Mouse (Mus musculus) mouse trophoblast stem cell (cell line): ENCODE results near the gene Myo5a.

ENCODE experiments used
- in situ Hi-C, 2 experiments: fragments of 300-500 bp; cut with MseI, MboI; formaldehyde crosslinking; loops; 2 replicates in 1 of 2; 3 replicates in 1 of 2; pipeline ENCODE4 v1.15.1; 2025

The Myo5a gene

DNA sequence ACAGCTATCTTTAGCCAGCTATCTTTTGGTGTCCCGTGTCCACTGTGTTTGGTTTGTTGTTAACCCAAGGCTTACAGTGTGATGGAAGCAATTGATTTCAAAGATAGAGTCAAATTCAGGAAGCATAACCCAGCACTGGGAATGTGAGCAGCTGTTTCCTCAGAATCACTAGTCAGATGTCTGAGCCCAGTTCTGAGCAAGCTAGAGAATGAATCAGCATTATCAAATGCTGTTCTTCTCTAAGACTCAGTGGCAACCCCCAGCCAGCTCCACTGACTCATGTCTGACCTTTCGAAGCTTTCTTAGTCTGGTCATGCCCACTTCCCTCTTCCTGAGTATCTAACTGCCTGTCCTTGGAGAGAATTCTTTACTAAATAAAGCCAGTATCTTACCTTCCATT is 125.5 kb downstream of the Myo5a start:
- in situ Hi-C loops = no loop called here

DNA sequence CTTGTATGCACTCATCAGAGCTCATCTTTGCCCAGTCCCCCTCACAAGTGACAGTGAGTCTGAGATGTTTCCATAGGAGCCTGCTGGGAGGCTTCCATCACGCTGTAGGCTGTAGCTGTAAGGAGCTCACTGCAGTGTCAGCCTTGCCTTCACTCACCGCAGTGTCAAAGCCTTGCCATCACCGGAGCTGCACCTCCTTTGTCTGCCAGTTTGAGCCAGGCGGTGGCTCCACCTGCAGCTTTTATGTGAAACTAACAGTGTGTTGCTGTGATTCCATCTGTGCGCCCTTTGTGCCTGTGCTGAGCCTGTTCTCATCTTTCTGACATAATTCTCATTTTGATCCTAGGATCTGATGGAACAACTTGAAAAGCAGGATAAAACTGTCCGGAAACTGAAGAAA is 126.5 kb downstream of the Myo5a start:
- in situ Hi-C loops = no loop called here

DNA sequence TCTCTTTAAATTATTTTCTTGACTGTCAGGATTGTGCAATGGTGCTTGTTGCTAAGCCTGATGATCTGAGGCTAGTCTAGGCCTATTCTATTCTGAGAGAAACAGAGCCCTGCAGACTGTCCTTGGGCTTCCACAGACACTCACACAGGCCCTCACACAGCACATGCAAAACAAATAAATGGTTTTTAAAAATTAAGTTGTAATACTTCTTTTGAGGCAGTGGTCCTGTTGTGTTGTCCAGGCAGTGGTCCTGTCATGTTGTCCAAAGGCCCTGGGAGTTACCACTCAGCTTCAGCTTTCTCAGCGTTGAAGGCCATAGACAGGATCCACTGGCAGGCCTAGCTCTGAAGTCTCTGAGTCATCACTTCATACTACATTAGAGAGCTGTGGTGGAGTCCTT is 130.7 kb downstream of the Myo5a start:
- in situ Hi-C loops = no loop called here

DNA sequence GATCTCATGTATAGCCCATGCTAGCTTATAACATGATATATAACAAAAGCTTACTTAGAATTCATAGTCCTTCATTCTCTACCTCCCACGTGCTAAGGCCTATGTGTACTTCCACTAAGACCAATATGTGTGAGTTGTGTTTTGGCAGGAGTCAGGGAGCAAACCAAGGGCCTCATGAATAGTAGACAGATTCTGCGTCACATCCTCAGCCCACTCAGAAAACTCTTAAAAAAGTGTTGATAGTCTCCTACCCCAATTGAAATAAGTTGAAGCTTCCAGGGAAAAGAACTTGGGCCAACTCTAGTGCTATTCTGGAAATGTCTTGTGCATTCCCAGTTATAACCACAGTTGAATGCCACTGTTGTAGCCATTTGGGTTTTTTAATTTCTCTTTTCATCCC is 131.2 kb downstream of the Myo5a start:
- in situ Hi-C loops = no loop called here

DNA sequence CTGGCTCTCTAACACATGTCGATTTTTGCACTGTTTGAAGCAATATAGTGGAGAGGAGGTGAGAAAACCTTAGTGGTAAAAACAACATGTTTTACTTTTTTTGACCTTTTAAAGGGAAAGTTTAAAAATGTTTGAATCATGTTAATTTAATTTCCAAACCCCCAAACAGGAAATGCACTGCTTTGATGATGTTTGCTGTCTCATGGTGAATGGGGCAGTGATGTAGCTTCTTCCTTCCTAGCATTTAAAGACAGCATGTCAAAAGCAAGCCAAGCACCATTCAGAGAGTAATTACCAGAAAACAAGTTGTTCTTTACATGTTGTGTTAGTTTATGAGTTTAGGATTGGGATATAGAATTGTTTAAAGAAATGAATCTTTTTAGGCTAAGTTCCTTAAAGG is 138.4 kb downstream of the Myo5a start:
- in situ Hi-C loops = no loop called here

DNA sequence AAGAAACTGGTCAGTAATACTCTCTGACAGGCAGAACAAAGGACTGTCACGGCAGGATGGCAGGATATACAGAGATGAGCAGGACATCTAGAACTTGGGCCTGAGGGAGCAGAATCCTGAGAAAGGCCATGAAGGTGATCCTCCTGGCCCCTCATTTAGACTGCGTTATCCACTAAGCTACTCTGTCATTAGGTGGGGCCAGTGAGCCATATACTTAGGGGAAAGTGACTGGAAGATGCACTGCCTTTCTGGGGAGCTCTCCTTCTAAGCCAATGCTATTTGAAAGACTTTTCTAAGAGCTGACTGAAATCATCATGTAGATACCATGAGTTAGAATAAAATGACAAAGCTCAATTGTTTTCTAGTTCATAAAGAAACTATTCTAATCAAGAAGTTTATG is 139.5 kb downstream of the Myo5a start:
- in situ Hi-C loops = no loop called here

DNA sequence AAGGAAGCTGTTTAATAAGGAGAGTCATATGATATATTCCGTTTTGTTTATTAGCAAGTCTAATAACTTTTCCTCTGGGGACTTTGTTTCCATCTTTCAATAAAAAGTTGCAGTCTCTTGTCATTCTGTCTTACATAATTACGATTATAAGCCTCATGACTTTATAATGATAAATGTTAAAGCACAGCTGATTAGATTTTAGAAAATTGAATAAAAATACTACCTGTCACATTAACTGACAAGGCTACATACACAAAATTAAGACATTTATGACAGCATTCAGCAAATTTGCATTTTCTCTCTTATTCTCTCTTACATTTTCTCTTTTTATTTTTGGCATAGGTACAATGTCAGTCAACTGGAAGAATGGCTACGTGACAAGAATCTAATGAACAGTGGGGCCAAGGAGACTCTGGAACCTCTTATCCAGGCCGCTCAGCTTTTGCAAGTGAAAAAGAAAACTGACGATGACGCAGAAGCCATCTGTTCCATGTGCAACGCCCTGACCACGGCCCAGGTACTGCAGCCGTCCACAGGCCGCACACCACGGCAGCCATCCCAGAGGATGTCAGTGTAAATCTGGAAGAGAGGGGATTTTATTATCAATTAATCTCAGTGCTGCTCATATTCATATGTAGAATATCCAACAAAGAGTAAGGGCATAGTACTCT is 144.1 kb downstream of the Myo5a start:
- in situ Hi-C loops = no loop called here

DNA sequence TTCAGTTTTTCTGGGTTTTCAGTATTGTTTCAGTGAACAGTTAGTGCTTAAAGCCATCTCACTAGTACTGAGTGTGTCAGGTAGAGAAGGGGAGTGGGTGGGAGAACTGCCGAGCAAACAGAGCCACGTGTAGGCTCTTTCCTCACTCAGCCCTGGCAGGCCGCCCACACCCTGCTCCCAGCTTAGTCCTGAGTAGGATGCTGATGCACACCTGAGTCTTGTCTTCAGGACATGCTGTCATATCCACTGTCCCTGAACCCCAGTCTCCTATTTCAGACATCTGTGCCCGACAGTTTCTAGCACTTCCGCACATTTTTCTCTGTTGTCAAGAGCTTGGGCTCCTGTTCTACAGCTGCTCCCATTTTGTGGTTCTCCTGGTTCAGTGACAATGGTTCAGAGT is 149.1 kb downstream of the Myo5a start:
- in situ Hi-C loops = no loop called here

DNA sequence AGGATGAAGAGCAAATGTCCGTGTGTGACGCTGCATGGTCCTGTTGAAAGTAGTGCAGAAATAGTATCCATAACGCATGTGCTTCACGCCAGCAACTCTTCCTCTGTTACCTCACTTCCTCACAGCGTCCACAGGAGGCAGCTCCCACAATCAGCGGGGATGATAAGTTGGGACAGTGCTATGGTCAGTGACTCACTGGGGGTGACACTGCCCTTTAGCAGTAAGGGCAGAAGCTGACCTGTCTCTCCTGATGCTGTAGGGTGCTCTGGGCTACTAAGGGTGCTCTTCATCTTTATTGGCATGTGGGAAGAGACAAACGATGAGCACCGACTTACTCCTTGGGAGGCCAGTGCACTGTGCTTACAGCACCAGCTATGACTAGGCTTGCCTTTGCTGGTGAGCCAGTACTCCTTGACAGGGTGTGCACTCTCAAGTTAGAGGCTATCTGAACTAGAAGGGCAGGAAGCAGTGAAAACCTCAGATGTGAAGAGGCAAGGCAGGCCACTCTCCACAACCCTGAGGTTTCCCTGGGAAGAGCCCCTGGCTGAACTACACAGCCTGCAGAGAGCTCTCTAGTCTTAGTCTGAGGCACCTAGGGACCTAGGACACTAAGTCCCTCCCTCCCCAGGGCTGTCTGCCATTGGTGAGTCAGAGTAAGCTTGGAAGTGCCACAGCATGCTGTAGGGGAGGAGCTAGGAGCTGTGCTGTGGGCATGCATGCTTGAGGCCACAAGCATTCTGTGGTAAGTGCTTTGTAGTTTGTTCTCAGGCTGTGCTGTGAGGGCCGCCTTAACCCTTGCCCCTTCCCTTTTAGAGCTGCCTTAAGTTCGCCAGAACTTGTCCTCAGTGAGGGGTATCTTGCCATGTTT is 150.8 kb downstream of the Myo5a start:
- in situ Hi-C loops = no loop called here

DNA sequence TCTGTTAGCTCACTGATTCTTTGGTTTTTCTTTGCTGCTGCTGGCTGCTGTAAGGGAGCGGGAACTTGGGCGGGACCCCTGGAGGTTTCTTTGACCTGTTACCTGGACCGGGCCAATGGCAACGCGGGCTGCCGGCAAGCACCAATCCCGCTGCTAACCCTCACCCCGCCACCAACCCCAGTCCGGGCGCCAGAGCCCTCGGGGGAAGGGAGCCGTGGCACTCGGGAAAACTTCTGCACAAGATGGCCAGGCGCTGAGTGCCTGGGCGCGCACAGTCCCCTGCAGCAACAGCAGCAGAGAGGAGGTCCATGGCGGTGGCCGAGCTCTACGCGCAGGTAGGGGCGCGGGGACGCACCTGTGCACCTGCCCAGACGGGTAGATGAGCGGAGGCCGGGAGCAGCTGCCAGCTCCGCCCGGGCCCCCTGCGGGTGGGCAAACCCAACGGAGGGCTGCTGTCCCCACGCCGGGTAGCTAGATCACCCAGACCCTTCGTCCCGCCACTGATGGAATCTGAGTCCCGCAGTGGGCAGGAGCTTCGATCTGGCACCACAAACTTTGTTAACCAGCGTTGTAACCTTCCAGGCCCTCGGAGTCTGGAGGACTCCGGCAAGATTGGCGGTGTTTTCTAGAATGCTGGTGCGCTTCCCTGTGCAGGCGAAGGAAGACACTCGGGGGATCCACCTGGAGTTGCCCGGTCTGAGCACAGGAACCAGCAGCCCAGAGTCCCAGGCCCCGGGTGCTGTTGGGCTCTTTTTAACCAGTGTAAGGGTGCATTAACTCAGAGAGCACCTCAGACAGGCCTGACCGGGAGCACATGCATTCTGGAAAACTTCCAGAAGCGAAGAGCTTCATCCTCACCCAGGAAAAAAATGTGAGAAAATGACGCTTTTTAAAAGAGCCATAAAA is 161.3 kb downstream of the Myo5a start, which contains the start of gene Myo5c:
Myo5c (plus strand) TSS at position 180 of the 906 bp plus-strand sequence.
- in situ Hi-C loops = no loop called here

DNA sequence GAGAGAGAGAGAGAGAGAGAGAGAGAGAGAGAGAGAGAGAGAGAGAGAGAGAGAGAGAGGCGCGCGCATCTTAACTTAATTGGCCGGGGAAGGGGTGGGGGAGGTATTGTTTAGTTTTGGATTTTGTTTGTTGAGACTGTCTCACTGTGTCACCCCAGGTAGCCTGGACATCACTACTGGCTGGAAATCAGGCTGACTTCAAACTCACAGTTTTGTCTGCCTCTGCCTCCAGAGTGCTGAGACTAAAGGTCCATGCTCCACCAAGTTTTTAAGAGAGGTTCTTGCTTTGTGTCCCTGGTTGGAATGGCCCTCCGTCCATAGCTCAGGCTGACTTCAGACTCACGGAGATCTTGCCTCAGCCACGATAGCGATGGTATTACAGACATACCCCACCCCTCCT is 162.0 kb downstream of the Myo5a start:
- in situ Hi-C loops = no loop called here

DNA sequence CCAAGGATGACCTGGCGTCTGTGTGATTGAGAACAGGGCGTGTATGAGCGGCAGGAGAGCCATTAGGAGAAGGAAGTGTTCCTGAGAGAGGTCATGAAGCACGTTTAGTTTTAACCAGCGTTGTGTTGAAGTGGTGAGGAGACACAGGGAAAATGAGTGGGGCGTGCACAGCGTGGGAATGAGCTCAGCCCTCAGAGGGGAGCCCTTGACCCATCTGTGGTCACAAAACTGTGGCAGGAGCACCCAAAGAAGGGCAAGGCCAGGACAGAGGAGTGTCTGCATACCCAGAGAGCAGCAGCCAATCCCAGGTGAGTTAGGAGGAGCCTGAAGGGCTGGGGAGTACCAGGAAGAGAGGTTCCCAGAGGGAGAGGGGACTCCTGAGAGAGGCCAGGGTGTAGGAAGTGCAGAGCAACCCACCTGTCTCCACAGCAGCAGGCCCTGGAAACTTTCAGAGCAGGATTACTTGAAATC is 163.5 kb downstream of the Myo5a start:
- in situ Hi-C loops = no loop called here

DNA sequence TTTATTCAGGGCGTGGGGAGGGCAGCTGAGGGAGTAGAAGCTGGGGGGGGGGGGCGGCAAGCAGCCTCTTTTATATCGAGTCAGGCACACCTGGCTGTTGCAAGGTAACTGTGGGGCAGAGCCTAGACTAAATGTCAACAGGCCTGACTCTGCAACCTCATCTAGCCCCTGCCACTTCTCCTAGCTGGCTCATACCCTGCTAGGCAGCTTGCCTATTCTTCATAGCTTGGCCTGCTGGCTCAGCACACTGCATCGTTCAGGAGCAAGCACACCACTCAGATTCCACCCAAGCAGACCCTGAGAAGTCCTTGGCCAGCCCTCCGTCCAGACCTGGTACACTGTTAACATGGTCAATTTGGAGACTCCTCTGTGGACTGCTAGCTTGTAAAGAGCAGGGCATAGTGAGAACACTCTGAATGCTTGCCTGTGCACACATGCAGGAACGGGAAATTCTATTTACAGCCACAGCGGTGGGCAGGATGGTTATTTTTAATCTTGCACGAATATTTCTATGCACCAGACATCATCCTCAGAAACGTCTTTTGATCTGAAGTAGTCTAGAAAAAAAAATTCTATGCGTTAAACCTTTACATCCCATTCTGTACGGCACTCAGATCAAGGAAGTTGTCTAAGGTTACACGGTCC is 164.3 kb downstream of the Myo5a start:
- in situ Hi-C loops = no loop called here

DNA sequence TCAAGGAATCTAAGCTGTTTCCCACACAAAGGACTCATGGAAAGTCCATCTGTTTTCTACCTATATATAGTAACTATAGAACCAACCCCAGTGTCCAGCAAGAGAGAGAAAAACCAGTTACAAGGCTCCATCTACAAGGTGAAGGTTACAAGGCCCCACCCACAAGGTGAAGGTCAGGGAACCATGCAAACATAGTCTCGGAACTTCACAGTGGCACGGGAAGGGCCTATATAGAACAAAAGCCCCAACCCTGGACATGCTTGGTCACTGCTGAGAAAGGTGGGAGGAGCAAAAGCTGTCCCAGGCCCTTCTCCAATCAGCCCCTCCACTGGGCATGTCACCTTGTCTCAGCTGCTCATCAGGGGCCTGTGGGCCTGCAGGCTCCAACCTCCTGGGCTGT is 164.9 kb downstream of the Myo5a start:
- in situ Hi-C loops = no loop called here

DNA sequence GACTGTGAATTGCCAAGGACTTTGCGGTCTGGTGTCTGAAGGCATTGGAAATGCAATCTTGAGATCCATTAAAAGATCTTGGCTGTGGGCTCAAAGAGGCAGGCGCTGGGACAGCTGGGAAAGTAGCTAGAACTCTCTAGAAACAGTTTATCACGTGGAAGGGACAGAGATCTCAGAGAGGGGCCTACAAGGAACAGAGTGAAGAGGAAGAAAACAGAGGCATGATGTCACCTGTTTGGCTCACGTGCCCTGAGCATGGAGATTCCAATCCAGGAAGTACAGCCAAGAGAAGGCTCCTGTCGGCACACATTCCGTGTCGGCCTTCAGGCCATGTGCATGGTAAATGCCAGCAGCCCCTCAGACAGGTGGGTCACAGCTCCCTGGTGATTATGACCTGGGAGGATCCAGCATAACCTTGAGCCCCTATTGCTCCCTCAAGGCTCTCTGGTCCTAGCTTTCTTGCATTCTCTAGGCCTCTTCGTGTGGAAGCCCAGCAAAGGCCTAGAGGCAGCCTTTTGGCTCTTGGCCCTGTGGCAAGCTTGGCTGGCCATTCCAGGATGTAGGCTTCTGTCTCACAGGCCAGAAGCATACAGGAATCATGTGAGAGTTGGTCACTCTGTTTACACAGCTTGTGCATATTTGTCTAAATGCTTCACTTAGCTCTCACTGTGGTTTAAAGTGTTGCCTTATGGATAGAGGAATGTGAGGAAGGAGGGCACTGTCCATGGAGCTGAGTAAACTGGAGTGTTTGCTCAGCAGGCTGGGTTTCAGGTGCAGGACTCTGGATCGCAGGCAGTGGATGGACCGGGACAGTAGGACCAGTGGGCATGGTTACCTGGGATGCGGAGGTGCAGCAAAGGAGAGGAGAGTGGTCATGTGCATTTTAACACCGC is 165.8 kb downstream of the Myo5a start:
- in situ Hi-C loops = no loop called here

DNA sequence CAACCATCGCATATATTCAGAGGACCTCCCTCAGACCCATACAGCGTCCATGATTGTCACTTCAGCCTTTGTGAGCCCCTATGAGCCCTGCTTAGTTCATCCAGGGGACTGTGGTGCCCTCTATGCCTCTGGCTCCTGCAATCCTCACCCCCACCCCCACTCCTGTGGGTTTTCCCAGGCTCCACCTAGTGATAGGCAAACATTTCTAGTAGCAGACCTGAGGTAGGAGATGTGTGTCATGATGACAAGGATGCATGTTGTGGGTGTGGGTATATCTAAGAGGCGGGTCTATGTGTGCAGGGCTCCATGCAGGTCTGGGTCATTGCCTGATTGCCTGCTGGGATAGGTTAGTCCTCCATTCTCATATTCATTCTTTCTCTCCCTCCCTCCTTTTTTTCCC is 167.4 kb downstream of the Myo5a start:
- in situ Hi-C loops = no loop called here

DNA sequence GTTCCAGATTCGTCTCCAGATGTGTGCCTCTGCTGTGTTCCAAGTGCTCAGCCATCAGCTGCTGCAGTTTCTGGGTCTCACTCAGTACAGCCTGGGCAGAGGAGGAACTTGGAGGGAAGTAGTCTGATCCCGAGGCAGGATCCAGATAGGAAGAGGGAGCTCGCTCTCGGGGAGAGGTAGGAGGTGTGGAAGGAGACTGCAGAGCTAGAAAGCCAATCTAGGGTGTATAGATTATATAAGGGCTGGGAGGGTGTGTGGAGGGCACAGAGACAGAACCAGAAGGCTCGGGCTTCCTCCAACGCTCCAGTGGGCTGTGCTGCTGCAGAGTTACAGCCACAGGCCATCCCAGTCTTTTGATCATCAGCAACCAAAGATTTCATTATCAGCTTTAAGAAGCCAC is 172.2 kb downstream of the Myo5a start:
- in situ Hi-C loops = no loop called here

DNA sequence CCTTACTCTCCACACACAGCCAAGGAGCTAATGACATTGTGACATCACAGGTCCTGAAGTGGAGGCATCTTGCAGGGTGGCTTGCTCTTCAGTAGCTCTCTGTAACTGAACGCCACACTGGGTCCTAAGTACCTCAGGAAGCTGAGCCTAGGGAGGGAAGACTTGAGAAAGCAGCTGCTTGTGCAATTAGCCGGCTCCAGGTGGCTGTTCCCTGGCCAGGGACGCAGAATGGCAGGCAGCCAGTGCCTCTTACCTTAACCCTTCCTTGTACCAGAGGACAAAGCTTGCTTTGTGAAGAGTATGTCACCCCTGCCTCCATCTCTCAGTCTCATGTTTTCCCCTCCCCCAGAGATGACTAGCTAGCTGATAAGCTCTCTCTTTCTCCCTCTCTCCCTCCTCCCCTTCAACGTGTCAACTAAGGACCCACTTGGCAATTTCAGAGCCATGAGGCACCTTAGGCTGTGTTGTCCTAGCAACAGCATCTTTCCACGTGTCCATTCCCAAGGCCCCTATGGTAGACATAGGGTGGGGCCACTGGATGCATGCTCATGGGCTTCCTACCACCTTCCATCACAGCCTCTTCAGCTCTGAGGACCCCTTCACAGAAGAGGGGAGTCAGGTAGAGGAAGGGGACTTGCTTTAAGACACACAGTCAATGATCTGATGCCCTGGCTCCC is 173.1 kb downstream of the Myo5a start:
- in situ Hi-C loops = no loop called here

DNA sequence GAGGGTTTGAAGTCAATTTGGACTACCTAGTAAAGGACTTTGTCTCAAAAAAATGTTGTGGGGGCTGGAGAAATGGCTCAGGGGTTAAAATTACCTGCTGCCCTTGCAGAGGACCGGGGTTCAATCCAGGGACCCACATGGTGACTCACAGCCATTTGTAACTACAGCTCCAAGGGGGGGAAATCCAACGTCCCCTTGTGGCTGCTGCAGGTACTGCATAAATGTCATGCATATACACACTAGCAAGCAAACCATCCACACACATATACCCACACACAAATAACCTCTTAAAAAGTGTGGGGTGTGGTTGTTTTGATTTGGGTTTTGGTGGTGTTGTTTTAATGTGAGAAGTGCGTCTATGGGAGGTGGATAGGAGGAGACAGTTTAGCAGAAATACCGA is 173.7 kb downstream of the Myo5a start:
- in situ Hi-C loops = no loop called here
